Comparison of ENCODE assay signal across 28 mouse cellular contexts in the genomic region with DNA sequence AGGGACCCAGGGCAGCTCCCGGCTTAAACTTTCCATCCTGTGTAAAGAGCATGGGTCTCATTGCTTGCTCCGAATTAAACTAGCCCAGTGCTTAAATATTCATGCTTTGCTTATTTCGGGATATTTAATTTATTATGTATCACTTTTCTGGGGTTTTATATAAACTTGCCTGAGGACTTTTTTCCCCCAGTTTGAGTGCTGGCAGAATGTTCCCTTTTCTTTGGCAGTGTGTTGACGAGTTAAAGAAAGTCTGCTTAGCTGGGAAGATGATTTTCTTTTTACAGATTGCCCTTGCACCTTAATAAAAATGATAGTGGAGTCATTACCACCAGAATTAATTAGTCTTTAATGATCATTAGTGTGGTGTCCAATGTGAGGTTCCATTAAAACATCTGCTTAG.
A peak's percentile ranks its signal among the peaks of the same experiment; 100 is the strongest.
DNase-seq lines count a peak whose midpoint lies in the region; ATAC-seq and TF ChIP-seq lines count a peak whose summit lies in the region.
"Had no signal": no experiment of that assay in that cellular context is flagged by ENCODE, and none has a peak within 500 bp of the region (broad histone marks: within the 10 kb centered on the region; RNA-seq: fewer than 3 reads in every experiment).

No protein-coding gene starts in this region.

- H3K4me1 ChIP-seq in lung, embryonic 14.5 days (ENCODE audit: insufficient read depth): peaks cover 6% of the 10 kb centered on the region; the same call in 1 of the 2 replicates
- H3K4me1 ChIP-seq in cortical plate, adult 2 months (ENCODE audit: control insufficient read depth, insufficient read depth, low read length): peaks cover 18% of the 10 kb centered on the region
- H3K4me1 ChIP-seq in hindbrain, embryonic 14.5 days (replicated peaks; ENCODE audit: control insufficient read depth, insufficient read depth, low read length): peaks cover 4% of the 10 kb centered on the region; the same call in 1 of the 2 replicates
- H3K4me1 ChIP-seq: intestine, embryonic 15.5 days; liver, embryonic 13.5 days had no signal

- intact Hi-C loops in heart, postnatal 36 days (cut with DNase I): no loop called here

- peak; percentile 71 for DNase-seq in heart, adult 11 months
- DNase-seq in heart, postnatal 36 days: no peak
- DNase-seq in lung, embryonic 14.5 days: peak; percentile 52
- DNase-seq in lung, postnatal 14 days: no peak
- peak; percentile 77 for DNase-seq in brain, adult 2 months (ENCODE audit: low read depth, low spot score)
- no peak for DNase-seq in hindbrain, embryonic 14.5 days (ENCODE audit: low spot score)
- DNase-seq: adrenal gland, postnatal 14 days; cerebellum, adult 18-20 months; cerebellum, postnatal 10 days; gastrocnemius, postnatal 10 days; heart, postnatal 14 days; kidney, adult 2 months; kidney, postnatal 36 days; layer of hippocampus, postnatal 36 days; liver, embryonic 13.5 days; lung, adult 18-20 months; thymus, adult 2 months; thymus, postnatal 4 days had no signal

- no peak for TF ChIP-seq POLR2A in cortical plate, adult 2 months (IDR thresholded peaks at IDR 0.05; ENCODE audit: extremely low read depth, insufficient read depth, low read length)

- H3K36me3 ChIP-seq in lung, embryonic 14.5 days (ENCODE audit: insufficient read depth): no peaks in the 10 kb centered on the region
- no peaks in the 10 kb centered on the region for H3K36me3 ChIP-seq in hindbrain, embryonic 14.5 days (replicated peaks; ENCODE audit: control insufficient read depth, insufficient read depth)
- H3K36me3 ChIP-seq: embryonic facial prominence, embryonic 10.5 days; embryonic facial prominence, embryonic 15.5 days; intestine, embryonic 15.5 days; liver, embryonic 13.5 days; midbrain, embryonic 13.5 days had no signal

- H3K4me3 ChIP-seq in lung, embryonic 14.5 days (ENCODE audit: low read depth, low read length): no peak overlapping the region
- H3K4me3 ChIP-seq in cortical plate, adult 2 months (ENCODE audit: insufficient read depth, low read length): no peak overlapping the region
- no peak overlapping the region for H3K4me3 ChIP-seq in hindbrain, embryonic 14.5 days (replicated peaks; ENCODE audit: low read length)
- H3K4me3 ChIP-seq: embryonic facial prominence, embryonic 10.5 days; embryonic facial prominence, embryonic 15.5 days; intestine, embryonic 15.5 days; liver, embryonic 13.5 days; midbrain, embryonic 13.5 days had no signal

- H3K9me3 ChIP-seq in lung, embryonic 14.5 days (ENCODE audit: low read depth, low read length): no peaks in the 10 kb centered on the region
- H3K9me3 ChIP-seq in hindbrain, embryonic 14.5 days (ENCODE audit: control insufficient read depth, low read length): no peaks in the 10 kb centered on the region
- H3K9me3 ChIP-seq: embryonic facial prominence, embryonic 10.5 days; embryonic facial prominence, embryonic 15.5 days; intestine, embryonic 15.5 days; liver, embryonic 13.5 days; midbrain, embryonic 13.5 days had no signal

- 43% methylated on average over 4 of the region's 4 CpGs for WGBS in lung, embryonic 14.5 days
- WGBS in hindbrain, embryonic 14.5 days: 81% methylated on average over 4 of the region's 4 CpGs

- no peak overlapping the region for H3K9ac ChIP-seq in lung, embryonic 14.5 days
- no peak overlapping the region for H3K9ac ChIP-seq in hindbrain, embryonic 14.5 days
- H3K9ac ChIP-seq: embryonic facial prominence, embryonic 15.5 days; intestine, embryonic 15.5 days; liver, embryonic 13.5 days; midbrain, embryonic 13.5 days had no signal

- no peaks in the 10 kb centered on the region for H3K27me3 ChIP-seq in lung, embryonic 14.5 days (ENCODE audit: insufficient read depth, low read length)
- no peaks in the 10 kb centered on the region for H3K27me3 ChIP-seq in hindbrain, embryonic 14.5 days (ENCODE audit: control insufficient read depth, insufficient read depth, low read length)
- H3K27me3 ChIP-seq: embryonic facial prominence, embryonic 15.5 days; intestine, embryonic 15.5 days; liver, embryonic 13.5 days; midbrain, embryonic 13.5 days had no signal

- peak overlapping the region; percentile 15; the same call in 1 of the 2 replicates for H3K27ac ChIP-seq in lung, embryonic 14.5 days (ENCODE audit: low read depth)
- peak overlapping the region; percentile 95 for H3K27ac ChIP-seq in cortical plate, adult 2 months (ENCODE audit: insufficient read depth, low read length)
- H3K27ac ChIP-seq in hindbrain, embryonic 14.5 days: no peak overlapping the region
- H3K27ac ChIP-seq: embryonic facial prominence, embryonic 10.5 days; embryonic facial prominence, embryonic 15.5 days; hindbrain, postnatal 0 days; intestine, embryonic 15.5 days; liver, embryonic 13.5 days; macrophage; midbrain, embryonic 13.5 days; stomach, postnatal 0 days had no signal

- no peak overlapping the region for H3K4me2 ChIP-seq in lung, embryonic 14.5 days
- H3K4me2 ChIP-seq in hindbrain, embryonic 14.5 days (replicated peaks): no peak overlapping the region
- H3K4me2 ChIP-seq: embryonic facial prominence, embryonic 15.5 days; intestine, embryonic 15.5 days; liver, embryonic 13.5 days; midbrain, embryonic 13.5 days had no signal

- no peak for ATAC-seq in lung, embryonic 14.5 days (ENCODE audit: insufficient read depth)
- ATAC-seq in hindbrain, embryonic 14.5 days (ENCODE audit: low FRiP score): no peak
- ATAC-seq: CD4-positive, CD25-positive, alpha-beta regulatory T cell, adult 4 months; forebrain, embryonic 14.5 days; hindbrain, postnatal 0 days; intestine, embryonic 15.5 days; midbrain, embryonic 13.5 days had no signal

- no peak for TF ChIP-seq CTCF in lung, embryonic 14.5 days (IDR thresholded peaks at IDR 0.05; ENCODE audit: low read depth)
- TF ChIP-seq CTCF in cortical plate, adult 2 months (IDR thresholded peaks at IDR 0.05; ENCODE audit: extremely low read depth, insufficient read depth, low read length): no peak

Comparison
In these comparisons a context has a peak if more than half of its experiments do, and no peak if none do; other contexts are left out.
1. DNase-seq: peak in heart, adult 11 months (single experiment), lung, embryonic 14.5 days (single experiment) and brain, adult 2 months (single experiment); none in heart, postnatal 36 days (0 of 2), lung, postnatal 14 days (single experiment) and hindbrain, embryonic 14.5 days (single experiment).